In genomic region chr11:6899271-6900005, GRCm38 (mm10) we compare ENCODE assay signal across 13 mouse cellular contexts.
A peak's percentile ranks its signal among the peaks of the same experiment; 100 is the strongest.
DNase-seq lines count a peak whose midpoint lies in the region; ATAC-seq lines count a peak whose summit lies in the region.
"Had no signal": no experiment of that assay in that cellular context is flagged by ENCODE, and none has a peak within 500 bp of the region (broad histone marks: within the 10 kb centered on the region; RNA-seq: fewer than 3 reads in every experiment).

No protein-coding gene starts in this region.

- H3K4me2 ChIP-seq in forebrain, embryonic 15.5 days (replicated peaks): no peak overlapping the region
- no peak overlapping the region for H3K4me2 ChIP-seq in neural tube, embryonic 13.5 days
- no peak overlapping the region for H3K4me2 ChIP-seq in midbrain, embryonic 12.5 days (replicated peaks)
- H3K4me2 ChIP-seq: kidney, embryonic 15.5 days; neural tube, embryonic 12.5 days had no signal

- H3K27ac ChIP-seq in forebrain, embryonic 10.5 days: 0 out of 2 replicates have a peak overlapping the region, but pooled peaks have one; percentile 12
- H3K27ac ChIP-seq in forebrain, embryonic 15.5 days (replicated peaks): no peak overlapping the region
- H3K27ac ChIP-seq in neural tube, embryonic 13.5 days (replicated peaks): peak overlapping the region; percentile 50; the same call in 1 of the 2 replicates
- H3K27ac ChIP-seq in midbrain, embryonic 12.5 days (replicated peaks): peak overlapping the region; percentile 66; the same call in 1 of the 2 replicates
- H3K27ac ChIP-seq: kidney, embryonic 15.5 days; neural tube, embryonic 12.5 days had no signal

- peaks cover 38% of the 10 kb centered on the region for H3K4me1 ChIP-seq in forebrain, embryonic 10.5 days
- H3K4me1 ChIP-seq in forebrain, embryonic 15.5 days: peaks cover 23% of the 10 kb centered on the region
- H3K4me1 ChIP-seq in neural tube, embryonic 13.5 days (replicated peaks): peaks cover 12% of the 10 kb centered on the region
- H3K4me1 ChIP-seq in midbrain, embryonic 12.5 days: peaks cover 16% of the 10 kb centered on the region
- H3K4me1 ChIP-seq: neural tube, embryonic 12.5 days had no signal

- H3K27me3 ChIP-seq in forebrain, embryonic 10.5 days (ENCODE audit: poor library complexity, severe bottlenecking): peaks cover 7% of the 10 kb centered on the region; the same call in 1 of the 2 replicates
- H3K27me3 ChIP-seq in forebrain, embryonic 15.5 days: no peaks in the 10 kb centered on the region
- no peaks in the 10 kb centered on the region for H3K27me3 ChIP-seq in neural tube, embryonic 13.5 days
- H3K27me3 ChIP-seq in midbrain, embryonic 12.5 days: peaks cover 10% of the 10 kb centered on the region
- H3K27me3 ChIP-seq: kidney, embryonic 15.5 days; neural tube, embryonic 12.5 days had no signal

- no peak for DNase-seq in forebrain, embryonic 10.5 days (ENCODE audit: extremely low spot score, low spot score)
- no peak for DNase-seq in neural tube, embryonic 10.5 days (ENCODE audit: extremely low spot score, low spot score)
- no peak for DNase-seq in spleen, postnatal 14 days (ENCODE audit: low spot score in 2 of 2)
- DNase-seq in heart, postnatal 4 days: no peak
- no peak for DNase-seq in urinary bladder, postnatal 10 days (ENCODE audit: low spot score)
- DNase-seq: adrenal gland, postnatal 36 days; lung, postnatal 4 days; thymus, postnatal 25 days had no signal

- H3K36me3 ChIP-seq in forebrain, embryonic 10.5 days (replicated peaks): no peaks in the 10 kb centered on the region
- H3K36me3 ChIP-seq in forebrain, embryonic 15.5 days: no peaks in the 10 kb centered on the region
- H3K36me3 ChIP-seq in neural tube, embryonic 13.5 days: no peaks in the 10 kb centered on the region
- H3K36me3 ChIP-seq in midbrain, embryonic 12.5 days: no peaks in the 10 kb centered on the region
- H3K36me3 ChIP-seq: kidney, embryonic 15.5 days; neural tube, embryonic 12.5 days had no signal

- ATAC-seq in forebrain, embryonic 15.5 days (replicated peaks): no peak
- no peak for ATAC-seq in neural tube, embryonic 13.5 days (ENCODE audit: low read depth)
- ATAC-seq in midbrain, embryonic 12.5 days (ENCODE audit: low FRiP score, low read depth): no peak

- no peaks in the 10 kb centered on the region for H3K9me3 ChIP-seq in forebrain, embryonic 10.5 days
- H3K9me3 ChIP-seq in forebrain, embryonic 15.5 days: no peaks in the 10 kb centered on the region
- H3K9me3 ChIP-seq in neural tube, embryonic 13.5 days: no peaks in the 10 kb centered on the region
- no peaks in the 10 kb centered on the region for H3K9me3 ChIP-seq in midbrain, embryonic 12.5 days
- H3K9me3 ChIP-seq: kidney, embryonic 15.5 days; neural tube, embryonic 12.5 days had no signal

- WGBS in forebrain, embryonic 10.5 days: 81% methylated on average over 13 of the region's 13 CpGs
- WGBS in forebrain, embryonic 15.5 days: 79% methylated on average over 13 of the region's 13 CpGs
- 81% methylated on average over 13 of the region's 13 CpGs for WGBS in neural tube, embryonic 13.5 days
- 79% methylated on average over 13 of the region's 13 CpGs for WGBS in midbrain, embryonic 12.5 days

- no peak overlapping the region for H3K4me3 ChIP-seq in forebrain, embryonic 10.5 days
- no peak overlapping the region for H3K4me3 ChIP-seq in forebrain, embryonic 15.5 days
- H3K4me3 ChIP-seq in neural tube, embryonic 13.5 days: no peak overlapping the region
- no peak overlapping the region for H3K4me3 ChIP-seq in midbrain, embryonic 12.5 days
- H3K4me3 ChIP-seq: kidney, embryonic 15.5 days; neural tube, embryonic 12.5 days had no signal

- H3K9ac ChIP-seq in forebrain, embryonic 15.5 days (replicated peaks): no peak overlapping the region
- no peak overlapping the region for H3K9ac ChIP-seq in neural tube, embryonic 13.5 days
- H3K9ac ChIP-seq in midbrain, embryonic 12.5 days (replicated peaks): no peak overlapping the region
- H3K9ac ChIP-seq: kidney, embryonic 15.5 days; neural tube, embryonic 12.5 days had no signal
